Mouse (Mus musculus) liver, embryonic 16.5 days (tissue): Measurements from ENCODE around the gene Gm8926. TPM values are rescaled to one million over a fixed set of nuclear protein-coding genes. Genes with fewer than 3 reads are reported as not detected.
"Not testable (repeated sequence)": the region's sequence is repeated elsewhere in the genome, so short reads cannot be mapped to it uniquely, and the experiment has no call there.

Source experiments
- ATAC-seq: fragments of 200-750 bp; cut with Nextera tagmentation; 2 replicates; pipeline ENCODE4 v1.8.0; 2017; ENCODE audit warnings: low read depth, mild to moderate bottlenecking, moderate number of reproducible peaks, moderate library complexity
- H3K27ac ChIP-seq: fragments of 300-500 bp; sonication (generic); 2 replicates; pipeline ENCODE4 v1.5.1; 2014; ENCODE audit warnings: mild to moderate bottlenecking, low read length
- H3K27me3 ChIP-seq: fragments of 300-500 bp; sonication (generic); 2 replicates; pipeline ENCODE4 v1.6.1; 2014; ENCODE audit warnings: low read depth, low read length, mixed read lengths; ENCODE audit not compliant: control insufficient read depth, insufficient read depth
- H3K36me3 ChIP-seq: fragments of 300-500 bp; sonication (generic); 2 replicates; pipeline ENCODE4 v1.6.1; 2014; ENCODE audit warnings: mild to moderate bottlenecking; ENCODE audit not compliant: control insufficient read depth, insufficient read depth
- H3K4me1 ChIP-seq: fragments of 300-500 bp; sonication (generic); 2 replicates; pipeline ENCODE4 v1.6.1; 2014; ENCODE audit warnings: low read depth, low read length, mixed read lengths; ENCODE audit not compliant: control insufficient read depth
- H3K4me2 ChIP-seq: fragments of 300-500 bp; sonication (generic); 2 replicates; pipeline ENCODE4 v1.6.1; 2014; ENCODE audit warnings: low read depth, low read length, mixed read lengths
- H3K4me3 ChIP-seq: fragments of 300-500 bp; sonication (generic); 2 replicates; pipeline ENCODE4 v1.5.1; 2014; ENCODE audit warnings: low read depth, mild to moderate bottlenecking, low read length
- H3K9ac ChIP-seq: fragments of 300-500 bp; sonication (generic); 2 replicates; pipeline ENCODE4 v1.6.1; 2014; ENCODE audit warnings: low read depth, low read length
- H3K9me3 ChIP-seq: fragments of 300-500 bp; sonication (generic); replicated peaks from 2 replicates; pipeline ENCODE4 v1.6.1; 2016; ENCODE audit warnings: low read length; ENCODE audit not compliant: control insufficient read depth
- WGBS: fragments of 180-500 bp; shearing (Covaris S2); extraction: QIAGEN DNeasy Blood & Tissue Kit; methylation state at CpG from one replicate; pipeline ENCODE4 v1.1.7; 2014; ENCODE audit not compliant: insufficient replicate concordance; 5-methylcytosine and 5-hydroxymethylcytosine counted together
- polyA plus RNA-seq: library from polyadenylated mRNA; unstranded; fragments of >200 nt; fragmentation: Nextera tagmentation; extraction: Ambion mirVana; gene quantifications from 2 replicates; pipeline ENCODE4 v1.2.1, GENCODE M21; 2015

The Gm8926 gene
- not detected in 2 replicates for polyA plus RNA-seq

GRCm38 (mm10) chr5:11770248-11770647 is at the start of gene Gm8926:
TSS of gene Gm8926 (plus strand) at chr5:11770548.
- not testable (repeated sequence) for H3K36me3 ChIP-seq, H3K4me3 ChIP-seq, H3K9me3 ChIP-seq, H3K4me2 ChIP-seq, H3K27me3 ChIP-seq, H3K4me1 ChIP-seq, H3K9ac ChIP-seq, ATAC-seq, H3K27ac ChIP-seq
- 42% methylated on average over 1 of the region's 4 CpGs for WGBS

Other genes starting within 250 kb of the Gm8926 start
- not detected in 2 replicates for gene Gm6460, start 175.6 kb upstream of the Gm8926 start, polyA plus RNA-seq
- gene Gm8922, start 88.6 kb upstream of the Gm8926 start, polyA plus RNA-seq, result not detected in 2 replicates
- gene Gm6465, start 75.0 kb downstream of the Gm8926 start, polyA plus RNA-seq, result not detected in 2 replicates
- gene 4933402N22Rik, start 147.5 kb downstream of the Gm8926 start, polyA plus RNA-seq, result not detected in 2 replicates